Mouse (Mus musculus) retina, adult 2 months (tissue): ENCODE data around the gene Tec.

Source experiments
- DNase-seq: peaks from one replicate; pipeline ENCODE4 v3.0.0-alpha.2; 2012; ENCODE audit warnings: low read depth, low spot score

Tec gene

GRCm38 (mm10) chr5:72868091-72868875 lies at the start of gene Tec:
Gene Tec, minus strand, starts transcription at chr5:72868483.
- peak; percentile 65 for DNase-seq

GRCm38 (mm10) chr5:72916851-72917250 lies 48.6 kb upstream of the Tec start:
- DNase-seq: no peak

GRCm38 (mm10) chr5:72916048-72916447 lies 47.8 kb upstream of the Tec start:
- DNase-seq: no peak

GRCm38 (mm10) chr5:72914633-72915561 lies 46.6 kb upstream of the Tec start:
- DNase-seq: no peak

DNA sequence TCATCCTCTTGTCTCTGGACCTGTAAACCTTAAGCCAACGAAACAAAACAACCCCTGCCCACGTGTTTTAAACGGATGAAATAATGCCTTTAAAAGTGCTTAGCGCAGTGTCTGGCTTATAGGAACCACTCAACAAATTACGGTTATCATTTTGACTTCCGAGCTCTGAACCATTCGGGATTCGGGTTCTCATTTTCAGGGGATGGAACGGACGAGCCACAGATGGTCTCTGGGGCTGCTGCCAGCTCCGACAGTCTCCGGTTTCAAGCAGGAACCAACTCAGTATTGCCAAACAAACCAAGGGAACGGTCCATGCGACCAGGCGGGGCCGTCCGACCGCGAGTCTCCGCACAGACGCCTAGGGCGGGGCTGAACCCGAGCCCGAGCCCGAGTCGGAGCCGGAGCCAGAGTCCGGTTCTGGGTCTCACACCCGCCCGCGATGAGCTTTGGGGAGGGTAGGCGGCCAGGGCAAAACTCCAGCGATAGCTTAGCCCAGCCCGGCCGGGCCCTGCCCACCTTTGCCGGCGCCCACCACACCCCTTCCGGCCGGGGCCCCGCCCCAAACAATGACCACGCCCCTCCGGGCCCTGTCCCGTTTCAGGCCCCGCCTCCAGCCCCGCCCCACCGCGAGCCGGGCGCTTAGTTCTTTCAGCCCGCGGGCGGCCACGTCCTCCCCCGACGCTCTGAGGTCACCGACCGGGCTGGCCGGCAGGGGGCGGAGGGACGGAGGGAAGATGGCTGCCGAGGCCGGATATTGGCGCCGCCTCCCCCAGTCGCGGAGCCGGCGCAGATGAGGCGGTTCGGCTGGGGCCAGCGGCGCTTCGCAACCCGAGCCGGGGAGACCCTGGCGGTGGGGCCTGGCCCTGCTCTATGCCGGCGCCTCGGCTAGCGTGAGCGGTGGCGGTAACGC lies 45.6 kb upstream of the Tec start, which contains the start of gene Slain2:
Slain2 (plus strand) TSS at position 657 of the 910 bp plus-strand sequence.
- peak; percentile 93 for DNase-seq

GRCm38 (mm10) chr5:72911284-72911683 lies 43.0 kb upstream of the Tec start:
- DNase-seq: no peak

GRCm38 (mm10) chr5:72910373-72910772 lies 42.1 kb upstream of the Tec start:
- no peak for DNase-seq

- DNase-seq: no peak
Observed at GRCm38 (mm10) chr5:72909363-72909762, 41.1 kb upstream of the Tec start.

DNA sequence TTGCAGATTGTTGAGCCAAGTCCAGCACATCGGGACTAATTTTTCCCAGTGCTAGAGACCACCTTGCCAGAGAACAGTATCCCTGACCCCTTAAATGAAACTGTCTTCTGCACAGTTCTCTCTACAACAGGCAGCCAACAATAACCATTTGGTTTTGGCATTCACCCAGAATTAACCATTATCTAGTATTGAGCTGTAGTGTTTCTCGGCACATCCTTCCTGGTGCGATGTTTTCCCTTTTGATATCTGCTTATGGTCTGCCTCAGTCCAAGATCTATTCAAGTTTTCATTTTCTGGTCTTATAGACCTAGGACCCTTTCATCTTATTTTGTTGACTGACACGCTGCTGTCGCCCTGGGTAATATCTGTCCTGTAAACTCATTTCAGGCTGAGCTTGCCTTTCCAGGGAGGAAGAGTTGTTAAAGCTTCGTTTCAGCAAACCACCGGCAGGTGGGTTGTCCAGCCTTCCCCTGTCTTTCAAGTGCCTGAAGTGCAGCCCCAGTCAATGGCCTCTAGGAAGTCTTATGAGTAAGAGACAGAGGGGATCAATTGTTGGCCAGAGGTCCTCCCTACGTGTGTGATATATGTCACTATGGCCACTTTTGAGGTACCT lies 40.1 kb upstream of the Tec start:
- no peak for DNase-seq

GRCm38 (mm10) chr5:72907402-72907801 lies 39.1 kb upstream of the Tec start:
- DNase-seq: no peak

- DNase-seq: no peak
Observed at GRCm38 (mm10) chr5:72904903-72905790, 36.9 kb upstream of the Tec start.

DNA sequence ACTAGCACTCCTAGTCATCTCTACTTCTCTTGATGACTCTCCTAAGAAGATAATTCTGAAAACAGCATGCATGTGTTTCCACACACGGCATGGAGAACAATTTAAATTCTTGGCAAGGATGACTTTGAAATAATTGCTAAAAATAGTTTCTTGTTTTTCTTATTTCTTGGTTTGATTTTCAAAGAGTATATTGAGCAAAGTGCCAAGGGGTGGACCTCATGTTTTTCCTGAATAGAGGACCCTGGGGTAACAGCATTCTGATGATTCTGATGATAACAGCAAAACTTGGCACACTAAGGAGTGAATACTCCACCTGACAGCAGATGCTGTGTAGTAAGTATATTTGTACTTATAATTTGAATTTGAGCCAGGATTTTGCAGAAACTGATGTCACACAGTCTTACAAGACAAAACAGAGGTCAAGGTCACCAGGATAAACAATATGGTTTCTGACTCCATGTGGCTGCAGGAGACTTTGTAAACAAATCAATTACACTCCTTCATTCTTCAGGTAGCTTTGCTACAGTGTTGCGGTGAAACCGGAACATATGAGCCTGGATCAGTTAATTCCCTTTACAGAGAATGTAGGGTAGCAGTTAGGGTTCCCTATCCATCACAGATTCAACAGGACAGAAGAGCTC lies 34.7 kb upstream of the Tec start:
- no peak for DNase-seq

DNA sequence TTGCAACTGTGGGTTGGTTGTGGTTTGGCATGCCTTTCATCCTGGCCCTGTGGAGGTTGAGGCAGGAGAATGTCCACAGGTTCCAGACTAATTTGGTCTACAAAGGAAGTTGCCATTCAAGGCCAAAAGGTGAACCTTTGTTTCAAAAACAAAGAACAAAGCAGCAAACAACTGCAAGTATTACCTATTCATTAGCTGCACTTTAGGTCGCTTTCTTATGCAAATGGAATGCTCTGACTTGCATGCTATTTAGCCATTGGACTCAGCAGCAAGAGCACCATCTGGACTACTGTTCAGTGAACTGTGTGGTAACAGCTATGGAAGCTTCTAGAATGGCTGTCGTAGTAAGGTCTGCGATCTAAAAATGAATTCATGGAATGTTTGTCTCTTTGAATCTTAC lies 34.0 kb upstream of the Tec start:
- DNase-seq: no peak

GRCm38 (mm10) chr5:72901866-72902265 lies 33.6 kb upstream of the Tec start:
- no peak for DNase-seq

DNA sequence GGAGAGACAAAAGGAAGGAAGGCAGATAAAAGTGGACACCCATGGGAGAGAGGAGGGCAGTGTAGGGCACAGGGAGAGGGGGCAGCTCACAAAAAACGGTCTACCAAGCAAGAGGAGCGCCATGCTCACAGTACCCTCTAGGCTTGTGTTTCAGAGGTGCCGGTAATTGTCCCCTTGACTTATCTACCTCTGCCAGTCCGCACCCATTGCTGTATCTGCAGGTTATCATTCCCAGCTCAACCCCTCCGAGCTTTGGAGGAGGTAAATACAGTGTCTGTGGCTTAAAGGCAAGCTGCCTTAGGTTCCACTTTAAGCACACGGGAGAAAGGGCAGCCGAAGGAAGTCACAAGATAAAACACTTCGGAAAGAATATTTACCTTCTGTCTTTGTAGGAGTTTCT lies 31.0 kb upstream of the Tec start:
- DNase-seq: no peak

GRCm38 (mm10) chr5:72897998-72898397 lies 29.7 kb upstream of the Tec start:
- DNase-seq: no peak

GRCm38 (mm10) chr5:72896478-72897279 lies 28.4 kb upstream of the Tec start:
- no peak for DNase-seq

- DNase-seq: no peak
Observed at GRCm38 (mm10) chr5:72895261-72895660, 27.0 kb upstream of the Tec start.

GRCm38 (mm10) chr5:72893987-72894386 lies 25.7 kb upstream of the Tec start:
- DNase-seq: no peak
